Mouse (Mus musculus) cortical plate, adult 2 months (tissue): ENCODE data around the gene Sardh.

Experiments
- CTCF ChIP-seq: fragments of 200-500 bp; IDR thresholded peaks from 2 replicates; pipeline ENCODE4 v1.5.1; 2011; ENCODE audit warnings: mild to moderate bottlenecking, control low read depth, low read length; ENCODE audit not compliant: insufficient read depth; ENCODE audit errors: extremely low read depth
- POLR2A ChIP-seq: fragments of 200-500 bp; IDR thresholded peaks from 2 replicates; pipeline ENCODE4 v1.6.1; 2011; ENCODE audit warnings: mild to moderate bottlenecking, low read length, control low read depth; ENCODE audit not compliant: insufficient read depth; ENCODE audit errors: extremely low read depth

- no peak for TF ChIP-seq POLR2A
- TF ChIP-seq CTCF = no peak
These were observed 41.9 kb downstream of the Sardh start for GRCm38 (mm10) chr2:27206128-27206797.
